Mouse (Mus musculus): ENCODE measurements at regions not wholly inside any gene's neighbourhood (a gene's known extent, or its start where the extent isn't known, plus 50 kb on each side); places are given as distances from the start of the nearest gene placed in this dataset.
"Not testable (repeated sequence)": the region's sequence is repeated elsewhere in the genome, so short reads cannot be mapped to it uniquely, and the experiment has no call there.

GRCm38 (mm10) chr12:56064183-56064582 lies 228.1 kb downstream of the Brms1l start:
- no peak for DNase-seq (ENCODE audit: low read depth in 2 of 2, low spot score in 2 of 2)

GRCm38 (mm10) chr12:56058876-56059275 lies 222.8 kb downstream of the Brms1l start:
- DNase-seq (ENCODE audit: low read depth in 2 of 2, low spot score in 2 of 2) = no peak

- peak; percentile 1 to 7 for DNase-seq (ENCODE audit: low read depth in 2 of 2, low spot score in 2 of 2)
These were observed 222.3 kb downstream of the Brms1l start for GRCm38 (mm10) chr12:56058463-56058862.

- DNase-seq (ENCODE audit: low read depth in 2 of 2, low spot score in 2 of 2) = no peak
These were observed 219.3 kb downstream of the Brms1l start for GRCm38 (mm10) chr12:56055382-56055781.

GRCm38 (mm10) chr12:56046050-56046449 lies 209.9 kb downstream of the Brms1l start:
- no peak for DNase-seq (ENCODE audit: low read depth in 2 of 2, low spot score in 2 of 2)

- no peak for DNase-seq (ENCODE audit: low read depth in 2 of 2, low spot score in 2 of 2)
These were observed 184.9 kb downstream of the Brms1l start for GRCm38 (mm10) chr12:56020954-56021514.

- no peak for DNase-seq (ENCODE audit: low read depth in 2 of 2, low spot score in 2 of 2)
These were observed 184.4 kb downstream of the Brms1l start for GRCm38 (mm10) chr12:56020547-56020946.

GRCm38 (mm10) chr12:56009976-56010375 lies 173.9 kb downstream of the Brms1l start:
- DNase-seq (ENCODE audit: low read depth in 2 of 2, low spot score in 2 of 2) = no peak

GRCm38 (mm10) chr12:56005846-56006245 lies 169.7 kb downstream of the Brms1l start:
- DNase-seq (ENCODE audit: low read depth in 2 of 2, low spot score in 2 of 2) = no peak

GRCm38 (mm10) chr12:56005321-56005720 lies 169.2 kb downstream of the Brms1l start:
- no peak for DNase-seq (ENCODE audit: low read depth in 2 of 2, low spot score in 2 of 2)

- DNase-seq (ENCODE audit: low read depth in 2 of 2, low spot score in 2 of 2) = no peak
These were observed 168.4 kb downstream of the Brms1l start for GRCm38 (mm10) chr12:56004479-56004878.

GRCm38 (mm10) chr12:56003561-56003960 lies 167.4 kb downstream of the Brms1l start:
- no peak for DNase-seq (ENCODE audit: low read depth in 2 of 2, low spot score in 2 of 2)

GRCm38 (mm10) chr12:55996585-55997377 lies 160.7 kb downstream of the Brms1l start:
- DNase-seq (ENCODE audit: low read depth in 2 of 2, low spot score in 2 of 2) = no peak

GRCm38 (mm10) chr12:55983565-55984351 lies 147.6 kb downstream of the Brms1l start:
- DNase-seq (ENCODE audit: low read depth in 2 of 2, low spot score in 2 of 2) = no peak

- DNase-seq (ENCODE audit: low read depth in 2 of 2, low spot score in 2 of 2) = no peak
These were observed 147.0 kb downstream of the Brms1l start for GRCm38 (mm10) chr12:55983128-55983527.

- no peak for DNase-seq (ENCODE audit: low read depth in 2 of 2, low spot score in 2 of 2)
These were observed 138.1 kb downstream of the Brms1l start for GRCm38 (mm10) chr12:55974262-55974661.

GRCm38 (mm10) chr12:55959319-55959718 lies 123.2 kb downstream of the Brms1l start:
- not testable (repeated sequence) for DNase-seq (ENCODE audit: low read depth in 2 of 2, low spot score in 2 of 2)

GRCm38 (mm10) chr12:55940566-55940965 lies 104.4 kb downstream of the Brms1l start:
- no peak for DNase-seq (ENCODE audit: low read depth in 2 of 2, low spot score in 2 of 2)

- DNase-seq (ENCODE audit: low read depth in 2 of 2, low spot score in 2 of 2) = no peak
These were observed 103.4 kb downstream of the Brms1l start for GRCm38 (mm10) chr12:55939281-55940142.

GRCm38 (mm10) chr12:55934172-55934571 lies 98.0 kb downstream of the Brms1l start:
- DNase-seq (ENCODE audit: low read depth in 2 of 2, low spot score in 2 of 2) = no peak

GRCm38 (mm10) chr12:55933417-55933816 lies 97.3 kb downstream of the Brms1l start:
- no peak for DNase-seq (ENCODE audit: low read depth in 2 of 2, low spot score in 2 of 2)
